Mouse (Mus musculus) brown adipose tissue, adult 24 weeks (tissue): ENCODE results near the gene Cacng6. TPM values are rescaled to one million over a fixed set of nuclear protein-coding genes. Genes with fewer than 3 reads are reported as not detected.

ENCODE experiments used
- H3K27ac ChIP-seq: fragments of 200-500 bp; replicated peaks from 2 replicates; pipeline ENCODE4 v1.5.1; 2012; ENCODE audit warnings: low read depth, mild to moderate bottlenecking, low read length
- H3K4me1 ChIP-seq: fragments of 200-500 bp; 2 replicates; pipeline ENCODE4 v1.6.1; 2012; ENCODE audit warnings: low read length, mixed read lengths; ENCODE audit not compliant: control insufficient read depth, insufficient read depth, insufficient read length
- H3K4me3 ChIP-seq: fragments of 200-500 bp; 2 replicates; pipeline ENCODE4 v1.5.1; 2012; ENCODE audit warnings: low read depth, mild to moderate bottlenecking, low read length, moderate library complexity; ENCODE audit not compliant: insufficient read depth
- polyA plus RNA-seq: library from polyadenylated mRNA; stranded (reverse); fragments of >200 nt; gene quantifications from 2 replicates; pipeline ENCODE4 v1.2.4, GENCODE M21; 2012; ENCODE audit not compliant: missing spikeins, insufficient read depth, insufficient read length

Cacng6 gene
- polyA plus RNA-seq, 1 experiment, result 0.52 TPM

DNA sequence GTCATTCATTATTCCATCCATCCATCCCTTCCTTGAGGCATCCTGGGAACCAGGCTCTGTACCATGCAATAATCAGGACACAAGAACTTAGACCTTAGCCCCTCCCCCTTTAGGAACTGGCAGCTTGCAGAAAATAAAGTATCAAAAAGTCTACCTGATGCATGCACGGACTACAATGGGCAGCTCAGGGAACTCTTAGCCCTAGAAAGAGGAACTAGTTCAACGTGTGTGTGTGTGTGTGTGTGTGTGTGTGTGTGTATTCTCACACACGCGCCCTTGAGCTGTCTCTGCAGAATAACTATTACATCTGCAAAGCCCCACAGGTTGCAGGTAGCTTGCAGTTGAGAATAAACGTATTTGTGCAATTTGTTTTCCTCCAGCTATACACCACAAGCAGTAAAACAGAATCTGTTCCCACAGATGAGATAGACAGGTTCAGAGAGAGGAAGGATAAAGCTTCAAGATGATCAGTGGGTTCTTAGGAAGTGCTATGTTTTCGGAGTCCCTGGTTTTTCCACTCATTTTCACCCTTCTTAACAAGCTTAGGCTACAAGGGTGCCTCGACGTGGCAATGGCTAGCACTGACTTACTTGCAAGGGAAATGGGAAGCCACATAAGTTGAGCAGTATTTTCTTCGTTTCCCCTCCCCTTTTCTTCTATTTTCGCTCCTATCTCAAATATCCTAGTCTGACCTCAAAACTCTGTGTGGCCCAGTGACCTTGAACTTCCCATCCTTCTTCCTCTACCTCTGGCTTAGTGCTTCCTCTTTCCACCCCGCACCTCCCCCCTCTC is 14.1 kb upstream of the Cacng6 start:
- Histone ChIP-seq H3K4me3 (no peak overlapping the region), H3K27ac (no peak overlapping the region), H3K4me1 (no peaks in the 10 kb centered on the region; the same call in 1 of the 2 replicates)

- Histone ChIP-seq H3K4me1 (no peaks in the 10 kb centered on the region; the same call in 1 of the 2 replicates), H3K4me3 (no peak overlapping the region), H3K27ac (no peak overlapping the region)
Measured at GRCm38 (mm10) chr7:3411160-3411941, 12.6 kb upstream of the Cacng6 start.

- Histone ChIP-seq H3K4me3 (no peak overlapping the region), H3K27ac (no peak overlapping the region), H3K4me1 (no peaks in the 10 kb centered on the region; the same call in 1 of the 2 replicates)
Measured at GRCm38 (mm10) chr7:3412036-3412435, 12.0 kb upstream of the Cacng6 start.

DNA sequence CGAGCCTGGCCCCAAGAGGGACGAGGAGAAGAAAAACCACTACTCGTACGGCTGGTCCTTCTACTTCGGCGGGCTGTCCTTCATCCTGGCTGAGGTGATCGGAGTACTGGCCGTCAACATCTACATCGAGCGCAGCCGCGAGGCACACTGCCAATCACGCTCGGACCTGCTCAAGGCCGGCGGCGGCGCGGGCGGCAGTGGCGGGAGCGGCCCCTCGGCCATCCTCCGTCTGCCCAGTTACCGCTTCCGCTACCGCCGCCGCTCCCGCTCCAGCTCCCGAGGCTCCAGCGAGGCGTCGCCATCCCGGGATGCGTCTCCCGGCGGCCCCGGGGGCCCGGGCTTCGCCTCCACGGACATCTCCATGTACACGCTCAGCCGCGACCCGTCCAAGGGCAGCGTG is 9.1 kb upstream of the Cacng6 start:
- H3K4me1 ChIP-seq, result no peaks in the 10 kb centered on the region; the same call in 1 of the 2 replicates
- peak overlapping the region; percentile 49 for H3K4me3 ChIP-seq
- no peak overlapping the region for H3K27ac ChIP-seq

- H3K4me3 ChIP-seq, result peak overlapping the region; percentile 47
- no peaks in the 10 kb centered on the region; the same call in 1 of the 2 replicates for H3K4me1 ChIP-seq
- no peak overlapping the region for H3K27ac ChIP-seq
Measured at GRCm38 (mm10) chr7:3415378-3415777, 8.6 kb upstream of the Cacng6 start.

GRCm38 (mm10) chr7:3419941-3420340 is 4.1 kb upstream of the Cacng6 start:
- H3K4me3 ChIP-seq, result no peak overlapping the region
- no peak overlapping the region for H3K27ac ChIP-seq
- H3K4me1 ChIP-seq, result no peaks in the 10 kb centered on the region

- no peaks in the 10 kb centered on the region for H3K4me1 ChIP-seq
- no peak overlapping the region for H3K27ac ChIP-seq
- H3K4me3 ChIP-seq, result no peak overlapping the region
Measured at GRCm38 (mm10) chr7:3420466-3420865, 3.5 kb upstream of the Cacng6 start.

DNA sequence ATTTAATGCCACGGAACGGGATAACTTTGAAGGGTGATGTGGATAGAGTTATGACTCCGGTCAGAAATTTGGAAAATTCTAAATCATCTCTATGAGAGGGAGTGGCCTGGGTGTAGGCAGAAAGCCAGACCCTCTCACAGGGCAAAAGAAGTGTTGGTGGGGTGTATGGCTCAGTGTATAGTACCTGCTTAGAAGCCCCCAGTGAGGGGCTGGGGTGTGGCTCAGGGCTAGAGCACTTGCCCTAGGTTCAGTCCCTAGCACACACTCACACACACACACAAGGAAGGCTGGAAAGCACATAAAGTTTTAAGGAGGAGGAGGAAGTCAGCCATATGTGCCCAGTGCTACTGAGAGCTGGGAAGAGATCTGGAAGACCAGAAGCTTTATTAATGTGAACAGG is 2.7 kb upstream of the Cacng6 start:
- Histone ChIP-seq H3K4me1 (no peaks in the 10 kb centered on the region), H3K27ac (no peak overlapping the region), H3K4me3 (no peak overlapping the region)

GRCm38 (mm10) chr7:3422051-3422450 is 1.9 kb upstream of the Cacng6 start:
- Histone ChIP-seq H3K4me1 (no peaks in the 10 kb centered on the region), H3K27ac (no peak overlapping the region), H3K4me3 (no peak overlapping the region)

GRCm38 (mm10) chr7:3423430-3423829 is 565 bp upstream of the Cacng6 start:
- Histone ChIP-seq H3K27ac (no peak overlapping the region), H3K4me3 (no peak overlapping the region), H3K4me1 (no peaks in the 10 kb centered on the region)

GRCm38 (mm10) chr7:3425141-3425540 is 1.1 kb downstream of the Cacng6 start:
- Histone ChIP-seq H3K27ac (no peak overlapping the region), H3K4me1 (no peaks in the 10 kb centered on the region), H3K4me3 (no peak overlapping the region)

DNA sequence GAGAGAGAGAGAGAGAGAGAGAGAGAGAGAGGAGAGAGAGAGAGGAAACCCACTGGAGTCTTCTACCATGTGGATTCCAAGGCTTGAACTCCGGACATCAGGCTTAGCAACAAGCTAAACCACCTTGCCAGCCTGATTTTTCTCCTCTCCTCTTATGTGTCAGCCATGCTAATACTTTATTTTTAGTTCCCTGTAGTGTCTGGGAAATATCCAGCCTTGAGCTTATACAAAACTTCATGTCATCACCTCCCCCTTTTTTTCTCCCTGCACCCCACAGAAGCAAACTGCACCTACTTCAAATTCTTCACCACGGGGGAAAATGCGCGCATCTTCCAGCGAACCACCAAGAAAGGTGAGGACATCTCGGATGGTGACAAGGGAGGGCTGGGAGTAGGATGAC is 6.2 kb downstream of the Cacng6 start:
- no peaks in the 10 kb centered on the region for H3K4me1 ChIP-seq
- no peak overlapping the region for H3K27ac ChIP-seq
- no peak overlapping the region for H3K4me3 ChIP-seq

DNA sequence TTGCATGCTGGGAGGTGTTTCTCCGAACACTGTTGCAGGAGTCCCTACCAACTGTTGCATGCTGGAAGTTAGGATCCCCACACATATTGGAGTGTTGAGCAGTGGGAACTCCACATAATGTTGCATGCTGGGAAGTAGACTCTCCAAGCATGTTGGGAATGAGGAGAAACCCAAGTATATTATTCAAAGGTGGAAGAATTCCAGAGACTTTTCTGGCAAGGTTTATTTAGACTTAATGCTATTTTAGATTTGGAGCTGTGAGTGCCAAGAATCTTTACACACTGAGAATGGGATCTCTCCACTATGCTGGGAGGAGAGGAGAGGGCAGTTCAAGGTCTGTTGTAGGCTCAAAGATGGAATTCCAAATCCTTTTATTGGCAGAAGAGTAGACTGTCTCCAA is 8.1 kb downstream of the Cacng6 start:
- no peaks in the 10 kb centered on the region for H3K4me1 ChIP-seq
- H3K27ac ChIP-seq, result no peak overlapping the region
- H3K4me3 ChIP-seq, result no peak overlapping the region

GRCm38 (mm10) chr7:3437941-3438340 is 13.9 kb downstream of the Cacng6 start:
- H3K4me1 ChIP-seq, result no peaks in the 10 kb centered on the region
- H3K27ac ChIP-seq, result no peak overlapping the region
- no peak overlapping the region for H3K4me3 ChIP-seq

GRCm38 (mm10) chr7:3439984-3440383 is 16.0 kb downstream of the Cacng6 start:
- Histone ChIP-seq H3K27ac (no peak overlapping the region), H3K4me1 (no peaks in the 10 kb centered on the region), H3K4me3 (no peak overlapping the region)

DNA sequence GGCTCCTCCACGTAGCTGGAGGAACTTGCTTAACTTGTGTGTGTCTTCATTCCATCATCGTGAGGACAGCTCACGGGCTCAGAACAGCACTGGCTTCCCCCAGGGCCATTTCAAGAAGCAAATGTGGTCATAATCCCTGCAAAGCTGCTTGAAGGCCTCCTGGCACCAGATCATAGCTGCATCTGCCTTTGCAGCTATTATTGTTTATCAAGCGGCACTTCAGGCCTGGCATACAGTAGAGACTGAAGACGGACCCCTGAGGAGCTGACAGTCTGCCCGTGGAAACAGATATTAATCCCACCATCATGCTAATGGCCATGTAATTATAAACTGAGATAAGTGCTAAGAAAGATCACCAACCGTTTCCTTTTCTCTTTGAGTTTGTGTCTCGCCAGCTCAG is 16.5 kb downstream of the Cacng6 start:
- H3K27ac ChIP-seq, result no peak overlapping the region
- H3K4me3 ChIP-seq, result no peak overlapping the region
- H3K4me1 ChIP-seq, result no peaks in the 10 kb centered on the region
